Mouse (Mus musculus): ENCODE data around the gene Hrh2.

The Hrh2 gene

GRCm38 (mm10) chr13:54215777-54216316 is 23.9 kb downstream of the Hrh2 start:
- in situ Hi-C loops (cut with MseI, MboI) = no loop called here

GRCm38 (mm10) chr13:54218341-54218740 is 26.4 kb downstream of the Hrh2 start:
- in situ Hi-C loops (cut with MseI, MboI) = no loop called here

GRCm38 (mm10) chr13:54221631-54222179 is 29.8 kb downstream of the Hrh2 start:
- in situ Hi-C loops (cut with MseI, MboI) = no loop called here

- in situ Hi-C loops (cut with MseI, MboI) = no loop called here
Measured at GRCm38 (mm10) chr13:54222921-54223769, 31.2 kb downstream of the Hrh2 start.

GRCm38 (mm10) chr13:54227916-54228483 is 36.1 kb downstream of the Hrh2 start:
- in situ Hi-C loops (cut with MseI, MboI) = no loop called here

- in situ Hi-C loops (cut with MseI, MboI) = no loop called here
Measured at GRCm38 (mm10) chr13:54230081-54230480, 38.2 kb downstream of the Hrh2 start.

GRCm38 (mm10) chr13:54231868-54232267 is 39.9 kb downstream of the Hrh2 start:
- in situ Hi-C loops (cut with MseI, MboI) = no loop called here

GRCm38 (mm10) chr13:54237512-54237911 is 45.6 kb downstream of the Hrh2 start:
- in situ Hi-C loops (cut with MseI, MboI) = no loop called here

GRCm38 (mm10) chr13:54238585-54239323 is 46.8 kb downstream of the Hrh2 start:
- in situ Hi-C loops (cut with MseI, MboI) = no loop called here

- in situ Hi-C loops (cut with MseI, MboI) = loop anchor here (5.0 to 10.0 kb wide), 2 partner anchors 130 to 132 kb away; partner anchors contain the start of gene Cplx2 (in 1 of the 2)
Measured at GRCm38 (mm10) chr13:54242380-54242779, 50.5 kb downstream of the Hrh2 start.

GRCm38 (mm10) chr13:54245204-54245603 is 53.3 kb downstream of the Hrh2 start:
- in situ Hi-C loops (cut with MseI, MboI) = loop anchor here (5.0 to 10.0 kb wide), 3 partner anchors 127 to 202 kb away; partner anchors contain the start of gene Cplx2 (in 2 of the 2)

GRCm38 (mm10) chr13:54247545-54247944 is 55.6 kb downstream of the Hrh2 start:
- in situ Hi-C loops (cut with MseI, MboI) = loop anchor here (5.0 to 10.0 kb wide), 3 partner anchors 125 to 200 kb away; partner anchors contain the start of gene Cplx2 (in 2 of the 2)

- in situ Hi-C loops (cut with MseI, MboI) = loop anchor here (5.0 to 10.0 kb wide), 3 partner anchors 124 to 199 kb away; partner anchors contain the start of gene Cplx2 (in 2 of the 2)
Measured at GRCm38 (mm10) chr13:54248436-54248995, 56.6 kb downstream of the Hrh2 start.

GRCm38 (mm10) chr13:54249007-54249406 is 57.1 kb downstream of the Hrh2 start:
- in situ Hi-C loops (cut with MseI, MboI) = loop anchor here (5.0 to 10.0 kb wide), 3 partner anchors 123 to 198 kb away; partner anchors contain the start of gene Cplx2 (in 2 of the 2)

GRCm38 (mm10) chr13:54250346-54250745 is 58.4 kb downstream of the Hrh2 start:
- in situ Hi-C loops (cut with MseI, MboI) = no loop called here

GRCm38 (mm10) chr13:54251541-54252225 is 59.8 kb downstream of the Hrh2 start:
- in situ Hi-C loops (cut with MseI, MboI) = no loop called here

GRCm38 (mm10) chr13:54257580-54258223 is 65.8 kb downstream of the Hrh2 start:
- in situ Hi-C loops (cut with MseI, MboI) = no loop called here

- in situ Hi-C loops (cut with MseI, MboI) = no loop called here
Measured at GRCm38 (mm10) chr13:54258231-54258743, 66.4 kb downstream of the Hrh2 start.

- in situ Hi-C loops (cut with MseI, MboI) = no loop called here
Measured at GRCm38 (mm10) chr13:54260318-54260717, 68.4 kb downstream of the Hrh2 start.

All from mouse trophoblast stem cell (cell line).